Mouse (Mus musculus): ENCODE measurements around the gene Prl8a8.

Prl8a8 gene

DNA sequence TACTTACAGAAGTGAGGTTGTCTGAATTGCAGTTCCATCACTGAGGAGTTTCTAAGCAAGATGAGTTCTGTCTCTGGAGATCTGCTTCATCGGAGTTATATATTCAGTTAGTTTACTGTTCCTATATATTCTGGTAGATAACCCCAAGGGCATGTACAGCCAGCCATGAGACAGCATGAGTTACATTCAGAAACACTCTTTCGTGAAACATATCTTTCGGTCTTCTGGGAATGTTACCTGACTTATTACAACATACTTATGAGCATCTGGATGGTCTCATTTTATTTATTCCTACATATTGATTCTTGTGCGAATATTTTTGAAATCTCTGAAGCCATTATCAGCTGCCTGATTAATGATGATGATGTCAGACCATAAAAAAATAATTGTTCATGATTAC is at the start of gene Prl8a8:
Gene Prl8a8 (minus strand): TSS at position 101 of the 400 bp plus-strand sequence.
- no peak for DNase-seq (ENCODE audit: low read depth, low spot score)

DNA sequence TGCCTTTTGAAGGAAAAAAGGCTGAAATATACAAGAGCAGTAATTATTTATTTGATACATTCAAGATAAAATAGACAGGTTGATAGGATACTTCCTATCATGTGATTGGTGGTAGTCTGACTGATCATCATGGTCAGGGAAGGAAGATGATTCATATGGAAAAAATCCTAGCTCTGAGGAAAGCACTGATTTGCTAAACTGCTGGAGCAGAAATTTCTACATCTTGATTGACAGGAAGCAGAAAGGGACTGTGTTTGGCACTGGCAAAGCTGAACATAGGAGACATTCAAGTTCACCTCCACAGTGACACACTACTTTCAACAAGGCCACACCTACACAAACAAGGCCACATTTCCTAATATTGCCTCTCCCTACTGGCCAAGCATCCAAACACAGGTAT is 40.3 kb upstream of the Prl8a8 start:
- no peak for DNase-seq (ENCODE audit: low read depth, low spot score)

DNA sequence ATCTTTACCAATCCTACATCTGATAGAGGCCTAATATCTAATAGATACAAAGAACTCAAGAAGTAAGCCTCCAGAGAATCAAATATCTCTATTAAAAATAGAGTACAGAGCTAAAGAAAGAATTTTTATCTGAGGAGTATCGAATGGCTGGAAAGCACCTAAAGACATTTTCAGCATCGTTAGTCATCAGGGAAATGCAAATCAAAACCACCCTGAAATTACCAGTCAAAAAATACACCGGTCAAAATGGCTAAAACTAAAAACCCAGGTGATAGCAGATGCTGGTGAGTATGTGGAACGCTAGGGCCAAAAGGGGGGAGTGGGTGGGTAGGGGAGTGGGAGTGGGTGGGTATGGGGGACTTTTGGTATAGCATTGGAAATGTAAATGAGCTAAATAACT is 10.1 kb upstream of the Prl8a8 start:
- no peak for DNase-seq (ENCODE audit: low read depth, low spot score)

DNA sequence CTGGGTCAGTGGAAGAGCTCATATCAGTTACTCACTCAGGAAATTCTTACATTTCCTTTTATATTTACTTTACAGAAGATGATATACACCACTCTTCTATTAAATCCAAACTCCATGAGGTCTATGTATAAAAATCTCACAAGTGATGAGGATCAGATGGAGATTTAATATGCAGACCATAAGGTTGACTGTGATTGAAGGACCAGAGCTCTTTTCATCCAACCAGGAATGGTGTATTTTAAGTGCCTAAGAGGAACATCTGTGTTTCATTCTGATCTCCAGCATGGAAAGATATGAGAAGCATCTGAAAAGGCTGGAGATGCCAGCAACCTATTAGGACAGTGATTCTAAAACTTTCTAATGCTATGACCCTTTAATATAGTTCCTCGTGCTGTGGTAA is 5.4 kb downstream of the Prl8a8 start:
- DNase-seq (ENCODE audit: low read depth, low spot score) = no peak
